Mouse (Mus musculus): Measurements from ENCODE around the gene Pvr.
A peak's percentile ranks its signal among the peaks of the same experiment; 100 is the strongest.
"Not testable (repeated sequence)": the region's sequence is repeated elsewhere in the genome, so short reads cannot be mapped to it uniquely, and the experiment has no call there.

Pvr gene

DNA sequence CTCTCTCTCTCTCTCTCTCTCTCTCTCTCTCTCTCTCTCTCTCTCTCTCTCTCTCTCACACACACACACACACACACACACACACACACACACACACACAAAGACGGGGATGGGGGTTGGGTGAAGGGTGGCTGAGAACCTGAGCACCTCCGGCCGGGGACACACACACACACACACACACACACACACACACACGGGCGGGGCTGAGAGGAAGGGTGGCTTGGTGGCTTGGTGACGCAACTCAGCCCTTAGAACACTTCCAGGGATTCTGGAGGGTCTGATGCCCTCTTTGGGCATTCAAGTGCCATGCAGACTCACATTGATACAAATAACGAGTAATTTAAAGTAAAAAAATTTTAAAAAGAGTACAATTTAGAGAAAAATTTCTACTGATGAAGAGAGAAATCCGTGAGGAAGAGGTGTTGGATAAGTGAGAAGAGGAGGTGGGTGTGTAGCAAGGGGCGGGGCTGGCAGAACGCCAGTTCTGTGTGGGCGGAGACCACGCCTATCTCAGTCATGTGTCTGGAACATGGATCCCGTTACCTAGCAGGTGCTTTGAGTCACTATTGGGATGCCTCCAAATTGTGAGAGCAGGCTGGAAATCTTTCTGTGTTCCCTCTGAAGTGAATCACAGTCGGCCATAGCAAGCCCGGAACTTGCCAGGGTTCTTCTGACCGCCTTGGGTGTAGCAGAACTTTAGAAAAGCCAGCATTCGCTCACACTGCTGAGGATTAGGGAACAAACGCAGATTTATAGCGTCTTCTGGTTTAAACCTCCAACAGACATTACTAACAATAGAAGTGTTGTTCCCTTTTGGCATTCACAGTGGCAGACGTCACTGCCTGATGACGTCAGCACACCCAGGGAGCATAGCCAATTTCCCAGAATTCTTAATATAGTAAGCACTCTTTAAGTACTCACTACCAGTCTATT lies 12.2 kb upstream of the Pvr start:
- peak; percentile 62 for DNase-seq

DNA sequence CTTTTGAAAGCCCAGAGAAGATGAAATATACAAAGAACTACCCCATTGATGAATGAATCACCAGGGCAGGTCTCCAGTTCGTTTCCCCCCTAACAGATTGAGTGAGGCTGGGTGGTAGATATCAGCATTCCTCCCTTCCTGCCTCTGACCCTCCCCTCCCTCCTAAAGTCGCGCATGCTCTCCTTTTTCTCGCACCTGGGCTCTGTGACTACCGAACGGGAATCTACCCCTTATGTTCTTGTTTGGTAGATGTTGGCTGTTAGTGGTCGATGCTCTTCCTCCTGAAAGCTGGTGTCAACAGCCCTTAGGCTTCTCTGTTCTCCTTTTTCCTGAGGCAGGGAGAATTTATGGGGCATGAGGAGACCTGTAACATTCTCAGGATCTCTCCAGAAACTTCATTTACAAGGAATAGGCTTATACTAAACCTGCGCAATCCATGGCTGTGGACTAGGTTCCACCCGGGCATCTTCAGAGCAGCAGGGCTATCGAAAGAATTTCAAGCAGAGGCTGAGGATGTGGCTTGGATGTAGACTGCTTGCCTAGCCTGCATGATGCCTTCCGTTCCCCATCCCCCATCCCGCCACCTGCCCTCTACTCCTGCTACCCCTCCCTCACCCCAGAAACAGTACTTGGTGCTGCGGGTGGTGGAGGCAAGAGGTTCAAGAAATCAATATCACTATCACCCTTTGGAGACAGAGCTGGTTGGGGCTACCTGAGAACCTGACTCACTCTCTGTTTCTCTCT lies 11.3 kb upstream of the Pvr start:
- peak; percentile 20 for DNase-seq

DNA sequence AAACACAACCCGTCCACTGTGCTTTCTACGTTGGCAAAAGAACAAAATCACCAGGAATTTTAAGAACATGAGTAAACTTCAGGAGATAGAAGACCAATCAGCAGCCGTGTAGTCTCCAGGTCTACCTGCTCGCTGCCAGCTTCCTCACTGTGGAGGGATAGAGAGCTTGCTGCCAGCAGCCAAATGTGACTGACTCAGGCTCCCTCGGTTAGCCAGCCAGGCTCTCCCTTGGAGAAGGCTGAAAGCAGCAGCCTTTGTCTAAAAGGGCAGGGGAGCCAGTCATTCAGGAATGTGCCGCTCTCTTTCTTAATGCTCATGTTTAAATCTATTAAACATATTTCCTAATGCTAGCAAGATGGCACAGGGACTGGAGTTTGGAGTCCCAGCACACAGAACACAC lies 9.5 kb upstream of the Pvr start:
- not testable (repeated sequence) for DNase-seq

GRCm38 (mm10) chr7:19928486-19928885 lies 7.5 kb upstream of the Pvr start:
- DNase-seq = no peak

- no peak for DNase-seq
These were observed 6.0 kb upstream of the Pvr start for GRCm38 (mm10) chr7:19926849-19927480.

DNA sequence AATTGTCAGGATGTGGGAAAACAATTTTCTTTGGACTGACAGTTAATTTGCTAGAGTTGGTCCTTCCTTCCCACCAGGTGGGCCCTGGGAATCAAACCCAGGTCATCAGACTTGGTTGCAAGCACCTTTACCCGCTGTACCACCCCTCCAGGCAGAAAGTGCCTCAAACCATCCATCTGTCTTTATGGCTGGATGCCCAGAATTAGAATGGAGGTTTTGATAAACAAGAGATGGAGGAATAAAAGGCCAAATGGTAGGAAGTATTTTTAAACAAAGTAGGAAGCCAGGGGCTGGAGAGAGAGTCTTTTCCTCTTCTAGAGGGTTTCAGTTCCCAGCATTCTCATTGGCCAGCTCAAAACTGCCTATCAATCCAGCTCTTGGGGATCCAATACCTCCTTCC lies 4.4 kb upstream of the Pvr start:
- no peak for DNase-seq

DNA sequence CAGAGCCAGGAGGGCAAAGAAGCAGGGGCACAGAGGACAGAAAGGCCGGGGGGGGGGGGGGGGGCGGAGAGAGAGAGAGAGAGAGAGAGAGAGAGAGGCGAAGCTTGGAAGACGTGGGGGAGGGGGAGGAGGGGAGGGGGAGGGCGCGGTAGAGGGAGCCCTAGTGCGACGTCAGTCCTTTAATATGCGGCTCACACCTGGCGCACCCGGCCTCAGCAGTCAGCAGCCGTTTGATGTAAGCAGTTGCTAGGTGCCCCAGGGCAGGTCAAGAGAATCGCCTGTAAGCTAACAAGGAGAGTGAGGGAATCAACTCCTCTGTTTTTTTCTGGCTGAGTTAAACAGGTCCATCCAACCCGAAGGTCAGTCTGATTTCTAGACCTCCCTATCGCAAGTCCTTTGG lies 2.8 kb upstream of the Pvr start:
- DNase-seq = no peak

- no peak for DNase-seq
These were observed 2.4 kb upstream of the Pvr start for GRCm38 (mm10) chr7:19923354-19923753.

DNA sequence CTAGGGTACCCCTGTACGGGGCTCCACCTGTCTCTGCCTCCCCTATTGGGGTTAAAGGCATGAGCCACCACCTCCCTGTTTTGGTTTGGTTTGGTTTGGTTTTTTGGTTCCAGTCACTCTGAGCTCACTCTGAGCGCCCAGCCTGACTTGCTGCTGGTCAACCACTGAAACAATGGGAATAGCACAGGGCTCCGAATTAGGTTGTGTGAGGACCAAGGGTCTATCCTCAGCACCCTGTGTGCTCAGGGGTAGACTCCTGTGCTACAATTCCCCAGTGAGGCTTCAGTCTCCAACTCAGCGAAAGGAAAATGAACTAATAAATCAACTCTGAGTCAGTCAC lies 824 bp downstream of the Pvr start:
- no peak for DNase-seq

DNA sequence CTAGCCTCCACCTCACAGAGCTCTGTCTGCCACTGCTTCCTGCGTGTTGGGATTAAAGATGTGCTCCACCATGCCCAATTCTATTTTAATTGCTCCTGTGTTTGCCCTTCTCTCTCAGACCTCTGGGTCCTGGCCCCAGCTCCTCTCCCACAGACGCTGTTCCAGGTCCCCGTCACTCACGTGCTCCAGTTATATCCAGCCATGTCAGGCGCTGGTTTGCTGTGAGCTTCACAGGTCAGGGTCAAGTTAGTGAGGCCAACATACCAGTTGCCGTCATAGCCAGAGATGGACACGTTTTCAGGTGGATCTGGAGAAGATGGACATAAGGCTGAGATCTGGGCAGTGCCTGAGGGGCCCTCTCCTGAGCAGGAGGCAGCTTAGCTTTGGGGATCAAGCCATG lies 6.4 kb downstream of the Pvr start:
- DNase-seq = no peak

DNA sequence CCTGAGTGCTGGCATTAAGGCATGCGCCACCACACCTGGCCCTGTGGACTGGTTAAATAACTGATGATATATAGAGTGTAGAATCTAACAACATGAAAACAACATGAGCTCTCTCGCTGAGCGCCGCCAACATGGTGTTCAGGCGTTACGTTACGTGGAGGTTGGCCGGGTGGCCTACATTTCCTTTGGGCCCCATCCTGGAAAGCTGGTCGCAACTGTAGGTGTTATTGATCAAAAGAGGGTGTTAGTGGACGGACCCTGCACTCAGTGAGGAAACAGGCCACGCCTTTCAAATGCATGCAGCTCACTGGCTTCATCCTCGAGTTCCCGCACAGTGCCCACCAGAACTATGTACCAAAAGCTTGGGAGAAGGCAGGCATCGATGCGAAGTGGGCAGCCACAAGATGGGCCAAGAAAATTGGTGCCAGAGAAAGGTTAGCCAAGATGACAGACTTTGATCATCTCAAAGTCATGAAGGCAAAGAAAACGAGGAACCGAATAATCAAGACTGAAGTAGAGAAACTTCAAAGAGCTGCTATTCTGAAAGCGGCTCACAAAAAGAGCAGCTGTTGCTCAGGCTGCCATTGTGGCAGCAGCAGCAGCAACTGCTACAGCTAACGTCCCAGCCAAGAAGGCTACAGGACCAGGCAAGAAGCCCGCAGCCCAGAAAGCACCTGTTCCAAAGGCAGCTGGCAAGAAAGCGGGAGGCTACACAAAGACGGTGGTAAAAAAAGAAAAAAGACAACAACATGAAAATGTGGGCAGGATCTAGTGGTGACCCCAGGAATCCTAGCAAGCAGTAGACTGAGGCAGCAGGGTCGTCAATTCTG lies 9.1 kb downstream of the Pvr start:
- DNase-seq = no peak

DNA sequence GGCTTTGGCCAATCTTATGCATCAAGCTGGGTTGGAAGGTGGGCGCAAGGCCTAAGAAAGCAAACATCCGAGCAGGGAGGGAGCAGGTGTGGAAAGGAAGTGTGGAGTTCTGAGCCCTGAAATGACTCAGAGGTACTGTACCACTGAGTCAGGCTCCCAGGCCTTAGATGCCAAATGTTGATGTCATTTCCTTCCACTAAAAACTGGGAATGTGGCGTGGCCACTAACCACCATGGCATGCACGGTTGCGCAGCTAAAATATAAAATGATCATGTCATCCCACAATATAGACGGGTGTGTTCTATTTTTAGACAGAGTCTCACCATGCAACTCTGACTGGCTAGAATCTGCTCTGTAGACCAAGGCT lies 9.7 kb downstream of the Pvr start:
- DNase-seq = no peak

DNA sequence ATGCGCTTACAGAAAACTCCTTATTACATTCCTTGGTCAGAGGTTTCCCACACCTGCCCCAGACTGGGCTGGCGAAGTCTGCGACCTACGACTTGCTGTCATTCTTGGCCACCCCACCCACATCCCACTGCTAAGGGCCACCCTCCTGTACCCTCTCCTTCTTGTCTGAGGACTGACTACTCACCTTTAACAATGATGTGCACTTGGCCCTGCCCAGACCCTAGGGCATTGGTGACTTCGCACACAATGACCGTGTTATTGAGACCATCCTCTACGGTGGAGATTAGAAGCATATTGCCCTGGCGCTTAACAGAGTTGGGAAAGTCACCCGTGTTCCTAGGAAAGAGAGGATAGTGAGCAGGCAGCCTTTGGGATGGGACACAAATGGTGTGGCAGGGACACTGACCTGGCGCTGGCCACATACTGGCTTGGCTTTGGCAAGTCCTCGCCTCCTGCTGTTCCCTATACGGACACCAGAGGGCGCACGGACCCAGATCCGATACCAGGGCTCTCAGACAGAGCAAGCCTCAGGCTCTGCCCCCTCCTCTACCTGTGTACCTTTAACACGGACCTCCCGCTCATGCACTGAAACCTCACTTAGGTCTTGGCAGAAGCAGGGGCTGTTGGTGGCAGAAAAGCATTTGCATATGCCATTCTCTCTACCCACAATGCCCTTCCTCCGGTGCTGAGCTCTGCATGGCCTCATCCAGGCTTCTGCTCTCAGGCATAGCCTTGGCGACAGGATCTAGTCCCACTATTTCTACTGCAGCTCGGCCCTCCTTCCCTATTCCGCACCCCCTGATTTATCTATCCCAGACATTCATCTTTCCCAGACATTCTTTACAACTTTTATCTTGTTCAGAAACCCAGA lies 10.3 kb downstream of the Pvr start:
- peak; percentile 52 for DNase-seq

- no peak for DNase-seq
These were observed 31.1 kb downstream of the Pvr start for GRCm38 (mm10) chr7:19889881-19890280.

DNA sequence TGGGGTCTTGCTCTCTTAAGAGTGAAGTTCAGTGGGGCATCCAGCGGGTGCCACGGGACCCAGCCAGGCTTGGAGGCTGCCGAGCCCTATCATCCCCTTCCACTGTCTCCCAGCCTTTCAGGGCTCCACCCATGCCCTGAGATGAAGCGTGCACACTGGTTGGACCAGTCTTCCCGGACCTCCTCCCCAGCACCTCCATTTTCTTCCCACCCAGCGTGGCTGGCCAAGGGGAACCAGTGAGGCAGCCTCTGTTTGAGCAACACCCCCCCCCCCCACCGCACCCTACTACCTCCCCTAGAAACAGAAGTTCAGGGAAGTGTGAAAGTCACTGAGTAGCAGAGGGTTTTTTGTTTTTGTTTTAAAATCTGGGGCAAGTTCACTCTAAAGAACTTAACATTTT lies 33.1 kb downstream of the Pvr start, which contains the start of gene Ceacam19:
Gene Ceacam19, minus strand, starts transcription at position 117 of the 400 bp plus-strand sequence.
- no peak for DNase-seq

DNA sequence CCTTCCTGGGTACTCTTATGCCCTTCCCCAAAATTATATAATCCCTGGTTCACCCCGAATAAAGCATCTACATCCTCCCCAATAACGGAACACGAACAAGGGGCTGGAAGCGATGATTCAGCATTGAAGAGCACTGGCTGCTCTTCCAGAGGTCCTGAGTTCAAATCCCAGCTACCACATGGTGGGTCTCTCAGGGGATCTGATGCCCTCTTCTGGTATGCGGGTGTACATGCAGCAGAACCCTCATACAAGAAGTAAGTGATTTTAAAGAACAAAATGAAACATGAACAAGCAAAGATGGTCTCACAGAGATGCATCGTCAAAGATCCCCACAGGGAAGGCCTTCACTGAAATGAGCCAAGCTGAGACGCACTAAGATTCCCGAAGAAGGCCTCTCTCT lies 40.2 kb downstream of the Pvr start:
- no peak for DNase-seq

- DNase-seq = no peak
These were observed 44.1 kb downstream of the Pvr start for GRCm38 (mm10) chr7:19876781-19877425.

DNA sequence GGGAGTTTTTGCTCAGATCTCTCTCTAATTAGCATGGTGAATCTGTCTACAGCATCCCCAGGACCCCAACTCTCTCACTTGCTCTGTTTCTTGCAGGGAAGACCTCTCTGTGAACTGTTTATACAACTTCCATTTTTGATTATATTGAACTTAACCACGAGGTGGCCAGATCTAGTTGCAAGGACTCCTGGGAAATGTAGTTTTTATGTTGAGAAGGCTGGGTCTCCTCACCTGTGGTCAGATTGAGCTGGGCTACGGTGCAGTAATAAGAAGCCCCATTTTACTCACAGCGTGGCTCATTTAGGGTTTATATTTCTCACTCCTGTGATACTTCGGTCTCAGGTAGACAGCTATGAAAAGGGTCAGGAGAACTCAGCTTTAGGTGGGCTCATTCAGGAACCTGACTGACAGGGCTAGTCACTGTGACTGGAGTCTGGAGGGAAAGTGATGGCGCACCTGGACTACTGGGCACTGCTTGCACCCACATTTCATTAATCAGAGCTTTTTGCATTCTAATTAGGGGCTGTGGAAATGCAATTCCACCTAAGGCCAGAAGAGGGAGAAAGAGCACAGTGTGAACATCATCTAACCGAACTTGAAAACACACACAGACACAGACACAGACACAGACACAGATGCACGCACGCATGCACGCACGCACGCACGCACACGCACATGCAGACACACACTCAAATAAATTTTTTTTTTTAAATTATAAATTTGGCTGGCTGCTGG lies 44.8 kb downstream of the Pvr start:
- DNase-seq = no peak

- no peak for DNase-seq
These were observed 48.9 kb downstream of the Pvr start for GRCm38 (mm10) chr7:19871943-19872601.

GRCm38 (mm10) chr7:19871137-19871621 lies 49.8 kb downstream of the Pvr start:
- DNase-seq = no peak
